Mouse (Mus musculus) MEL-GATA-1-ER (cell line): ENCODE data around the gene Rrad.
"Not testable (repeated sequence)": the region's sequence is repeated elsewhere in the genome, so short reads cannot be mapped to it uniquely, and the experiment has no call there.

Experiments
- DNase-seq: peaks from one replicate; pipeline ENCODE4 v3.0.0-alpha.2; 2012; ENCODE audit warnings: low read depth; ENCODE audit errors: extremely low read depth

Rrad gene

DNA sequence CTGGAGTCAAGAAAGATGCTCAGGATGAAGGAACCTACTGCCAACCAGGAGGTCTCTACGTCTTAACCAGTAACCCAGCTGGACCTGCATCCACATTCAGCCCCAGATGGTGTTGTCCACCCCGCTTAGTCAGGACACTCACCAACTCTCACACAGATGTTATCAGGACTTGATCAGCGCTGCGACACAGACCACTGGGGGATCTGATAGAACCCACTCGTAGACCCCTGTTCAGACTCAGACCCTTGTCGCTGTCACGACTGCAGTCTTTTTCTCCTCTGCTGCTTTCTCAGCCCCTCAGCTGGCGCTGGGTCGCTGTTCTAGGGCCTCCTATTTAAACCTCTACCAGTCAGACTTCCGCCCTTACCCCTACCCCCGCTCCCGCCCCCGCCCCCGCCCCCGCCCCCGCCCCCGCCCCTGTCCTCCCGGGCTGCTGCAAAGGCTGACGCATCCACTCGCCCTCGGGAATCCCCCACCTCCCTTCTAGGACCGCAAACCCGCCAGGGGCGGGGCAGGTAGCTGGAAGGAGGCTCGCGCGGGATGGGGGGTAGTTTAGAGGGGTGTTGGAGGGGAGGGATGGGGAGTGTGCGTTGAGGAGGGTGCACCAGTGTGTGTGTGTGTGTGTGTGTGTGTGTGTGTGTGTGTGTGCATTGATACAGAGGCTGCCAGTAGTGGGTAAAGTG lies at the start of gene Rrad:
Rrad (minus strand) TSS at position 347 of the 683 bp plus-strand sequence.
- DNase-seq, result no peak

DNA sequence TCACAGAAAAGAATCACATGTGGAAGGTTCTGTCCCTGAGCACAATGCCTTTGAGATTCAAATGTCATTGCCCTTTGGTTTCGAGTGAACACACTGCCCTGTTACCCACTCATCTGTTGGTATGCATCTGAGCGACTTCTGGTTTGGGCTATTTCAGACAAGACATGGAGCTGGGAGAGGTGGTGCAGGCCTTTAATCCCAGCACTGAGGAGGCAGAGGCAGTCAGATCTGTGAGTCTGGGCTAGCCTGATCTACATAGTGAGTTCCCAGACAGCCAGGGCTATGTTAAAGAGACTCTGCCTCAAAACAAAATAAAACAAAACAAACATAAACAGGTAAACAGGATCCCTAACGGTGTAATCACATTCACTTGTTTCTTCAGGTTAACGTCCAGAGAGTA lies 24.5 kb upstream of the Rrad start:
- DNase-seq, result no peak

DNA sequence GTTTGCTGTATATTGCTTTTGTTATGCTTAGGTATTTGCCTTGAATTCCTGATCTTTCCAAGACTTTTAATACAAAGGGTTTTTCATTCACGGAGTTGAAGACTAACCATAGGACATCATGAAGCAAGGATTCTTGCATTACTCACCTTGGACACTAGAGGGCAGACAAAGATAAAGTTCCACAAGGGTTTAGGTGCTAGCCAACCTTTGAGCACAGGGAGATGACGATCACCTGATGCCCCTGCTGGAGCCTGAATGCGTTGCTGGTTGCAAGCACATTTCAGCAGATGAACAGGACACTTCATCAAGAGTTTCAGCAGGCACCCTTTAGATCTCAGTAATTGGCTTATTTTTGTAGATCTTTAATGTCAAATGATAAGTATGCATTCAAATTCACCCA lies 23.9 kb upstream of the Rrad start:
- DNase-seq, result peak; percentile 70

DNA sequence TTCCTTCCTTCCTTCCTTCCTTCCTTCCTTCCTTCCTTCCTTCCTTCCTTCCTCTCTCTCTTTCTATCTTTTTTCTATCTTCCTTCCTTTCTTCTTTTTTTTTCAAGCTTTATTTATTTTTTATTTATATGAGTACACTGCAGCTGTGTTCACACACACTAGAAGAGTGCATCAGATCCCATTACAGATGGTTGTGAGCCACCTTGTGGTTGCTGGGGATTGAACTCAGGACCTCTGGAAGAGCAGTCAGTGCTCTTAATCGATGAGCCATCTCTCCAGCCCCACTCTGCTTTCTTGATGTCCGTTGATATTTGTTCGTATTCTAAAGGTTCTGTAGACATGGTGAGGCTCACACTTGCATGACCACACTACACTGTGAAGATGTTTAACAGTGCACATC lies 13.1 kb upstream of the Rrad start:
- not testable (repeated sequence) for DNase-seq

DNA sequence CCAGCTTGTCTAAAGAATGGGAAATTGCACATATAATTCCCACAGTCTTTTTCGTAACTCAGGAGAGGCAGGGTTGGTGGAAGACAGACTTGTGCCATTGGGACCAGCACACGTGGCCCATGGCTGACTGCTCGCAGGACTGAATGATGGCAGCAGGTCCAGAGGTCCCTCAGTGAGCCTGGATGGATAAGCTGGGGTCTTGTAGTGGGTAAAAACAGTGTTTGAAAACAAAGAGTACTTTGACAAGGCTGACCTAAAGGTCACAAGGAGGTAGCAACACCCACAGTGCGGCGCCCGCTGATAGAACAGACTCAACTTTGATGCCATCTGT lies 11.2 kb upstream of the Rrad start:
- no peak for DNase-seq

DNA sequence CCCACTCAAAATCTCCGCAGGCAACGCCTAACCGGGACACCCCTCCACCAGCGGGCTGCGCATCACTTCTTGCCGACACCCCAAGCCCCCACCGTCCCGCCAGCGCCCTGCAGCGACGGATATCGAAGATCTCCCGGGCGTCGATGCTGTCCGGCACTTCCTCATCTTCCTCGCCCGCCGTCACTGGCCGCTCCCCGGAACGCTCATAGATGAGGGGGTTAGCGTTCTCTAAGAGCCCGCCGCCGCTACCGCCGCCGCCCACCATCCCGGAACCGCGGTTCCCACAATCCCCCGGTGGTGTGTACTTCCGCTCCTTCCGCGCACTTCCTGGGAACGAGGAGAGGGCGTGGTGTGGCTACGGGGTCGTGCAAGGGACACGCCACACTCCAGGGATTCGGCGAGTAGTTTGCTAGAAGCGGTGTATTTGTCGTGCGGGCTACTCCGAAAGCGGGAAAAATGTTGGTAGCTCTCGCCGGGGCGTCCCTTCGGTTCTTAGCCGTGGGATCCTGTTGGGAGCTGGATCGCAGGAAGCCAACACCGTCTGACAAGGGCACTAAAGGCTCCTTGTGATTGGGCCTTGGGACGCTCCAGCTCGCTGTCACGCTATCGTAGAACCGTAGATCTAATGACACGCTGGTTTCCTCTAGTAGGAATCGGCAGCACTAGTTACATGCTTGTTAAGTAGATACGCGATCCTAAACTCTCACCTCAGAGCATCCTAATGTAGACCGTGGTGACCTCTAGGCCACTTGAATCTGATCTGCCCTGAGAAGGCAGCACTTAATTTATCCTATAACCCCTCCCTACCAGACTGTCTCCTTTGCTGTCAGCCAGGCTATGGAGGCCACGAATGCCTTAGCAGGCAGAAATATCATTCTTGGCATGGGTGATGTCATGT lies 10.5 kb upstream of the Rrad start, which contains the start of gene Ciao2b:
Ciao2b (minus strand) TSS at position 540 of the 898 bp plus-strand sequence.
- DNase-seq, result peak; percentile 74

DNA sequence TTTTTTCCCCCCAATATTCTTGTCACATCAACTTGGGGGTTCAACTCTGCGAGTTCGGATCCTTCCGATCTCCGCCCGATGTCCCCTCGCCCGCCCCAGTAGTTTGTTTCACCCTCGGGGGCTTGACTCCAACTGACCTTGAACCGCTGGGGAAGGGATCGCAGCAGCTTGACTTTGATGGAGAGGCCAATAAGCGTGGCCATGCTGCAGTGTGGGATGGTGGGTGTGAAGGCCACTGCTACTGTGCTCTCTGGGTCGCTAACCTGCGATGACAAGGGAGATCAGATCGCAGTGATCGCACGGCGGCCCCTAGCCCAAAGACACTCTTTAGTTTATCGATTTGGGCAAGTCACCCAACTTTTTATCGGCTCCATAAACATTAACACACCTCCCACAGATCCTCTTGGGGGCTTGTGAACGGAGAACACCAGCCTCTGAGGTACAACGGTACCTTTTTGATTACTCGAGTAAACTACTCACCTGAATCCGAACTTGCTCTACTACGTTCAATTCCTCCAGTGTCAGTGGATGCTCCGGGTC lies 9.8 kb upstream of the Rrad start:
- DNase-seq, result no peak

DNA sequence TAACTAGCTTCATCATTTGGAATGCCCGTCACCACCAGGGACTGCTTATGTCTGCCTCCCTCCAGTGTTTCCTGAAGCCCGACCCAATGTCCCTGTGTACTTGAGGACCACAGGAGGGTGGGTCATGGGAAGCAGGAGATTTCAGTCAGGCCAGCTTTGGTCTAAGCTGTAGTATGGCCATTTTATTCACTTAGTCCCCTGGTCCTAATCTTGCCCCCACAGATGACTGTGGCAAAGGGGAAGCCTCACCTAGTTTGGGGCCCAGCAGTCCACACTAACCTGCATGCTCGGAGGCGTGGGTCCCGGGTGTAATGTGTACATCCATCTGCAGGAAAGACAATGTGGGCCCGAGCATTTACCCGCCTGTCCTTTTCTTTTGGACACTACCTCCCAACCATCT lies 9.1 kb upstream of the Rrad start:
- DNase-seq, result no peak

DNA sequence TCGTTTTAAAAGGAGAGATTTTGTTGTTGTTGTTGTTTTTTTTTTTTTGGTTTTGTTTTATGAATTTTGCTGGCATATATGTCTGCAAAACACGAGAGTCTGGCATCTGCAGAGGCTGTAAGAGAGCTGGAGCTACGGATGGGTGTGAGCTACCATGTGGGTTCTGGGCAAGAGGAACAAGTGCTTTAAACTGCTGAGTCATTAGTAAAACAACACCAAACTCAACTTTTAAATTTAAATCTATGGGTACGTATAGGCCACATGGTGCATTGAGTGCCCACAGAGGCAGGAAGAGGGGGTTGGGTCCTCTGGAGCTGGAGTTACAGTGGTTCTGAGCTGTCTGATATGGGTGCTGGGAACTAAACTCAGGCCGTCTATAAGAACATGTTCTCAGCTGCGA lies 6.9 kb upstream of the Rrad start:
- DNase-seq, result no peak

DNA sequence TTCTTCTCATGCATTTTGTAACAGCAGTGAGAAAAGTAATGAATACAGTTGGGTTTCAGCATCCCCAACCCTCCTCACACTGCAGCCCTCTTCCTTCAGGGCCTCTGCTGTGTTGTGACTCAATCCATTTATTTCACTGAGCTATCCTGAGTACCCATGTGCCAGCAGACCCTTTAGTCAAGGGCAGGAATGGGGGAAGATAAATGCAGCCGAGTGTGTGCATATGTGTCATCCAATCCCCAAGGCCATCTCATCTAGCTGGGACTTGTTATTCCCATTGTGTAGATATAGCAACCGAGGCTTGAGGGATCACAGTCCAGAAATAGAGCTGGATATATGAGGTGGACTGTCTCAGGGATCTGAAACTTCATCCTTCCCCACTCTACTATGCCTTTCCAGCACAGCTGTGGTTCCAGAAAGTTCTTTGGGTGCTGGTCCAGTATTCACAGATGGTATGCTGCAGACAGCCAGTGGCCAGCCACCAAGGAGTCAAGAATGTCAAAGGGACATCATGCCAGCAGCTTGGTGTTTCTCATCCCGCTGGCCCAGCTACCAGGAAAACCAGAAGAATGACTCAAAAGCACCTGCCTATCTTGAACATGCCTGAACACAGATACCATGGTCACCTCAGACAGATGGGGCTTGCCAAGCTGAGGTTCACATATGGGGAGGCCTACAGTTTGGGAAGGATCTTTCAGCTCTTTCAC lies 4.0 kb upstream of the Rrad start:
- no peak for DNase-seq

DNA sequence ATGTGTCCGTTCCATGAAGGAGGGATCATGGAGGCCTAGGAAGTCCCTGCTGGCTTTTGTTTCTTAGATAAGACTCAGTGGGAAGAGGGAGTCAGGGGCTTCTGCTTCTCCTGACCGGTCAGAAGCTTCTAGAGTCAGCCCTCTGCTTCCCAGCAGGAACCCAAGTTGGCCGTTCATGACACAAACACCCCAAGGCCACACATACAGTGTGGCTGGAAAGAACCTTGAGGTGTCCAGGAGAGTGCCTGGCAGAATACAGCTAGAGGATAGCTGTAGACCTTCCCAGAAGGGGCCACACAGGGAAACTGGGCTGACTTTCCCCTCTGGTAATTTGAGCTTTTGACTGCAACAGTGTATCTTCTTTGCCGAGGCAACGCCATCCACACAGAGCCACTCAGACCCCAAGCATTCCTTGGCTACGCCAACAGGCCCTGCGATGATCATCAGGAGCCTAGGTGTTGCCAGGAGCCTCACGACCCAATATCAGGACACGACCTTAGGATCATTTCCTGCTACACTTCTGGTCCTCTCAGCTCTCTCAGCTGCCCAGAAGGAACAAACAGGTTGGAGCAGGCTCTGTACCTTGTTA lies 2.1 kb upstream of the Rrad start:
- no peak for DNase-seq

DNA sequence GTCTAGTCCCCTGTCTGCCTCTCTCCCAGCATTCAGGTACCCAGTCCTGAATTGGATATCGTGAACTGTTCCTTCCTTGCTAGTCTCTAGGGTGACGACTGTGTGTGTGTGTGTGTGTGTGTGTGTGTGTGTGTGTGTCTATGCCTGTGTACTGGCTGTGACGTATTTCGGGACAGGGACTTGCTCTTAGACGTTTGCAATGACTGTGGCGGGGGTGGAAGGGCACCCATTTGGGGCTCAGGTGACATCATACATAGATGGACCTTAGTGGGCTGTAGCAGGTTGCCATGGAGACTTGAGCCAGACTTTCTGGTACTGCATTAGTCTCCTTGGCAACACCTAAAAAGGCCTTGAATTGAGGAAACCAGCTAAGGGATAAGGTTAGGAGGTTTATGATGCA lies 1.4 kb upstream of the Rrad start:
- DNase-seq, result no peak

DNA sequence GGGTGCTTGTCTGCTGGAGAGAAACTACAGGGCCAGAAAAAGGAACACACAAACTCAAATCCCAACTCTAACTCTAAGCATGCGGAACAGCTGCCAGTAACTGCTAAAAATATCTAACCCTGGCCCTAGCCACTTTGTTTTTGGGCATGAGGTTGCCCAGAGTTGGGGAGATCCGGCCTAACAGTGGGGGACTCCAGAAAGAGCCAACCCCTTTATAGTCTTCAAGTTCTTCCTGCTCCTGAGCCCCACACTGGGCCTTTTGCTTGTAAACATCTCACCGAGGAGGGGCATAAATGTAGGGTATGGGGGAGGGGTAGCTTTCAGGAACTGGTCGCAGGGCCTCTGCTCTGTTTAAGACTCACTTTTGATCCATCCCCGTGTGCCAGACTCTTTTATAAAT lies 848 bp upstream of the Rrad start:
- DNase-seq, result no peak

DNA sequence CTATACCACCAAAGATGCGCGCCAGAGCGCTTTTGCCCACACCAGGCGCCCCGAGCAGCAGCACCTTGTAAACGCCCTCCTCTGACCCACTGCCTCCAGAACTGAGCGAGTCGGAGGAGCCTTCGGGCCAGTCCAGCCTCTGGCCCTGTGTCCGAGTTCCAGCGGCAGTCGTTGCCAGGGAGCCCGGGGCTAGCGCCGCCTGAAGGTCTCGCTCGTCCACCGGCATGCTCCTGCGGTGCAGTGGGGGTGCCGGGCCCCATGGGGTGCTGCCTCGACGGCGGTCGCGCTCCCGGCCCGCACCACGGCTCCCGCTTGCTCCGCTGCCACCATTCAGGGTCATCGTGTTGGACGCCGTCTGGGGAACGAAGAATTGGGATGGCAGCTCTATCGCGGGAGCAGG lies 553 bp downstream of the Rrad start:
- DNase-seq, result no peak

DNA sequence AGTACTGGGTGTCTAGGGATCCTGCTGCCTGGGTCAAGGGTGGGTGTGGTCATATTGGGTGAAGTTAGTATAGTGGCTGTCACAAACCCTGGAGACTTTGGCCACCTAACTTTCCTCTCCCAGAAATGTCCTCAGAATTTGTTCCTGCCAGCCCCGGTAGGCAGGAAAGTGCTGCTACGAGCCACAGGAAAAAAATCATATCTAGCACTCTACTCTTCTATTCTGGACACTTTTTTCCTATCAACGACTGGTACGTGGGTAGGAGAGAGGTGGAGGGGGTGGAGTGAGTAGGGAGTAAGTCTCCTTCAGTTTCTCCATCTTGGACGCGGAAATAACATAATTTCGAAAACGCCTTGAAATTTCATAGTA lies 1.0 kb downstream of the Rrad start:
- DNase-seq, result no peak

DNA sequence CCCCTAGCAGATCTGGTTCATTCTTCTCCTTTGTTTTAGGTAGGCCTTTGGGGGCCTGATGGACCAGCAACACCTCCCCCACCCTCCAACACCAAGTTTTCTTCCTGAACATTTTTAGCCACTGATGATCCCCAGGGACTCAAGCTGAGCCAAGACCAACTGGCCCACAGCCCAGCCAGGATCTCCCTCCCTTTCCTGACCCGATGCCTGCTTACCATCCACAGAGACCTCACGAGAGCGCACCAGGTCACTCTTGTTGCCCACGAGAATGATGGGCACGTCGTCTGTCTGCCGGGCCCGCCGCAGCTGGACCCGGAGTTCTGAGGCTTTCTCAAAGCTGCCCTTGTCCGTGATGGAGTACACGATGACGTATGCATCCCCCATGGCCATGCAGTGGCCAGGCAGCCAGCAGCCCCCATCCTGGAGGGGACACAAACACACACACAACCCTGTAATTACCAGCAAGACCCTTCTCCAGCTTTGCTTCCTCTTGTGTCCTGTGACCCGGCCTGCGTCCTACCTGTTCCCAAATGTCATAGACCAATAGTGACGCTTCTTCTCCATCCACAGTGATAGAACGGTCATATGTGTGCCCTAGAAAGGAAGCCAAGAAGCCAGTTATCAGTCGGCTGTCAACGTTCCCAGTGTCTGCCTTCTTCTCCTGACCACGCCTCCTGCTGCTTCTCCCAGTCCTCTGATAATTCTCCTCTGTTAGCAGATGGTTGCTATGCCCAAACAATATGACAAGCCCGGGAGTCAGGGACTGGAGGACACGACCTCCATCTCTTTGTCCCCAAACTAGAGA lies 1.6 kb downstream of the Rrad start:
- DNase-seq, result peak; percentile 70

DNA sequence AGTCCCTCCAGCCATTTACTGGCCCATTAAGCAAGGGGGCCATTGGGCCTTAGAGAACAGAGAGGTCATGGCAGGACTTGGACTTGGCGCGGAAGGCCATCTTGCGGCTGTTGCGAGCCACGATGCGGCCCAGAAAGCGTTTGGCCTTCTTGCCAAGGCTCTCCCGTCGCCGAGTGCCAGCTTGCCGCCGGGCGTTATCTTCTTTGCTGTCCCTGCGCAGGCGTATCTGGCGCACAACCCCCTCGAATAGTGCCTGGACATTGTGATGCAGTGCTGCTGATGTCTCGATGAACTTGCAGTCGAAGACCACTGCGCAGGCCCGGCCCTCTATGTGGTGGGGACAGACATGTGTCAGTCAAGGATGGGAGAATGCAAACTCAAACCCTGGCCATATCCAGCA lies 2.7 kb downstream of the Rrad start:
- DNase-seq, result no peak

DNA sequence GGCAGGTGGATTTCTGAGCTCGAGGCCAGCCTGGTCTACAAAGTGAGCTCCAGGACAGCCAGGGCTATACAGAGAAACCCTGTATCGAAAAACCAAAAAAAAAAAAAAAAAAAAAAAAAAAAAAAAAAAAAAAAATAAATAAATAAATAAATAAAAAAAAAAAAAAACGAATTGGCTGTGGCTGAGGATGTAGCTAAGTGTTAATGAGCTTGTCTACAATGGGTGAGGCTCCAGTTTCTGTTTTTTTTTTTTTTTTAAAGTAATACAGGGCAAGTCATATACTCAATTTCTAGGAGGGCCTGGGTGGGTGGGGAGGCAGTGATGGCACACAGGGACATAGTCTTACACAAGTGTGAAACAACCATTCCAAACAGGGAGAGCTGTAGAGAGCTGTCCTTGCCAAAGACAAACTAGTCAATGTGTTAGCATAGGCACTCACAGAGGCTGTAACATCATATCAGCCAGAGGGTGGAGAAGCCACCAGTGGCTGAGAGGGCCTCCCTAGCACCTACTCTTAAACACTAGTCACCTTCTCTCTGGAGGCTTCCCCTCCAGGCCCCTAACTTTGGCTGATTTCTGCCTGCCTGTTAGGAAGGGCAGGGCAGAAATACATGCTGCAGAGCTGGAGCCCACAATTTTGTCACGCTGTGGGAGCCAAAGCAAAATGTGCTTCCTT lies 3.9 kb downstream of the Rrad start:
- no peak for DNase-seq

DNA sequence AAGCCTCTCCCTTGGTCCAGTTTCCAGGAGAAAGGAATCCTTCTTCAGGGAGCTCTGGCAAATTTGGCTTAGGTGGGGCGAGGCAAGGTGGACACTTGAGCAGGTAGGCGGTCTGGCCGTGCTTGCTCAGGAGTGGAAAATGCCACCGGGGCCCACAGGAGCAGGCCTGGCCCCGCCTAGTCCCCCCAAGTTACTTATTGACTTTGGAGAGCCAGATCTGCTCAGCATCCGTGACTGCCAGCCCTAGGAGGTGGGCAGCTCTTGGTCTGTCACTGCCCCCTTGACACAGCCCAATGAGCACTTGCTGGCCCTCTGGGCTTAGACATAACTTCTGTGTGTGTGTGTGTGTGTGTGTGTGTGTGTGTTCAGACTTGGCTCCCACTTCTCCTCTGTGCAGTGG lies 7.0 kb downstream of the Rrad start, which contains the start of gene Cdh16:
Cdh16 (minus strand) TSS at position 236 of the 400 bp plus-strand sequence.
- DNase-seq, result no peak

DNA sequence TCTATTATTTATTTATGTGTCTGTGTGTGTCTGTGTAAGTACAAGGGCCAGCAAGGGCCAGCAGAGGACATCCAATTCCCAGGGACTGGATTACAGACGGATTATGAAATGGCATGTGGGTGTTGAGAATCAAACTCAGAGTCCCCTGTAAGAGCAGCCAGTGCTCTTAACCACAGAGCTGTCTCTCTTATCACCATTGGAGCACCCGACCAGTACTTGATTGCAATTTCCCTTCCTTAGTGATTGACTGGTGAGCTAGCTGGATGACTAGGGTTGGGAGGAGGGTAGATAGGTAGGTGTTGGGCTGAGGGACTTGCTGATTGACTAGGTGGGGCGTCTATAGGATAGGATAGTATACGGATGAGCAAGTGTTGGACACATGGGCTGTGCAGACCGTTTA lies 10.4 kb downstream of the Rrad start:
- DNase-seq, result no peak
